Mouse (Mus musculus): ENCODE data around the gene Nova2. TPM values are rescaled to one million over a fixed set of nuclear protein-coding genes. Genes with fewer than 3 reads are reported as not detected.

Nova2 gene
- polyA plus RNA-seq, 1 experiment: 7.5 TPM

GRCm38 (mm10) chr7:18970956-18971355, 45.3 kb downstream of the Nova2 start:
- no peaks in the 10 kb centered on the region for H3K27me3 ChIP-seq (ENCODE audit: control insufficient read depth, insufficient read depth, low read length, poor library complexity, severe bottlenecking)
- no peak overlapping the region for H3K27ac ChIP-seq (ENCODE audit: insufficient read depth, low read length)
- no peaks in the 10 kb centered on the region for H3K9me3 ChIP-seq (replicated peaks; ENCODE audit: control insufficient read depth, insufficient read depth, low read length, poor library complexity, severe bottlenecking)
- H3K4me1 ChIP-seq (ENCODE audit: control insufficient read depth, insufficient read depth, low read length): no peaks in the 10 kb centered on the region
- H3K4me3 ChIP-seq (ENCODE audit: low read depth, low read length): no peak overlapping the region
- no peaks in the 10 kb centered on the region for H3K36me3 ChIP-seq (ENCODE audit: control insufficient read depth, insufficient read depth, low read length, poor library complexity, severe bottlenecking)
- no peak overlapping the region for H3K9ac ChIP-seq (ENCODE audit: low read depth, poor library complexity, severe bottlenecking)
- TF ChIP-seq EP300 (IDR thresholded peaks at IDR 0.05; ENCODE audit: insufficient read depth, low read depth, low read length): no peak
- TF ChIP-seq CTCF (IDR thresholded peaks at IDR 0.05; ENCODE audit: low read depth, low read length): peak; percentile 13

GRCm38 (mm10) chr7:18978381-18978780, 52.7 kb downstream of the Nova2 start:
- Histone ChIP-seq H3K27me3 (ENCODE audit: control insufficient read depth, insufficient read depth, low read length, poor library complexity, severe bottlenecking) (no peaks in the 10 kb centered on the region), H3K9me3 (replicated peaks; ENCODE audit: control insufficient read depth, insufficient read depth, low read length, poor library complexity, severe bottlenecking) (no peaks in the 10 kb centered on the region), H3K36me3 (ENCODE audit: control insufficient read depth, insufficient read depth, low read length, poor library complexity, severe bottlenecking) (no peaks in the 10 kb centered on the region), H3K27ac (ENCODE audit: insufficient read depth, low read length) (no peak overlapping the region), H3K4me1 (ENCODE audit: control insufficient read depth, insufficient read depth, low read length) (no peaks in the 10 kb centered on the region), H3K4me3 (ENCODE audit: low read depth, low read length) (no peak overlapping the region), H3K9ac (ENCODE audit: low read depth, poor library complexity, severe bottlenecking) (no peak overlapping the region)
- TF ChIP-seq CTCF (IDR thresholded peaks at IDR 0.05; ENCODE audit: low read depth, low read length) (no peak), POLR2A (IDR thresholded peaks at IDR 0.05; ENCODE audit: insufficient read depth, low read length) (no peak), EP300 (IDR thresholded peaks at IDR 0.05; ENCODE audit: insufficient read depth, low read depth, low read length) (no peak)

GRCm38 (mm10) chr7:18986503-18986902, 60.8 kb downstream of the Nova2 start:
- Histone ChIP-seq H3K9ac (ENCODE audit: low read depth, poor library complexity, severe bottlenecking) (no peak overlapping the region), H3K4me3 (ENCODE audit: low read depth, low read length) (no peak overlapping the region), H3K27me3 (ENCODE audit: control insufficient read depth, insufficient read depth, low read length, poor library complexity, severe bottlenecking) (no peaks in the 10 kb centered on the region), H3K36me3 (ENCODE audit: control insufficient read depth, insufficient read depth, low read length, poor library complexity, severe bottlenecking) (no peaks in the 10 kb centered on the region), H3K4me1 (ENCODE audit: control insufficient read depth, insufficient read depth, low read length) (no peaks in the 10 kb centered on the region), H3K9me3 (replicated peaks; ENCODE audit: control insufficient read depth, insufficient read depth, low read length, poor library complexity, severe bottlenecking) (no peaks in the 10 kb centered on the region), H3K27ac (ENCODE audit: insufficient read depth, low read length) (no peak overlapping the region)
- no peak for TF ChIP-seq EP300 (IDR thresholded peaks at IDR 0.05; ENCODE audit: insufficient read depth, low read depth, low read length)
- no peak for TF ChIP-seq CTCF (IDR thresholded peaks at IDR 0.05; ENCODE audit: low read depth, low read length)
- TF ChIP-seq POLR2A (IDR thresholded peaks at IDR 0.05; ENCODE audit: insufficient read depth, low read length): no peak

GRCm38 (mm10) chr7:18987100-18987499, 61.4 kb downstream of the Nova2 start, which contains the start of gene Nanos2:
Nanos2 (plus strand) TSS chr7:18987400.
- no peak within 1 kb of the TSS for H3K9ac ChIP-seq (ENCODE audit: low read depth, poor library complexity, severe bottlenecking)
- H3K36me3 ChIP-seq (ENCODE audit: control insufficient read depth, insufficient read depth, low read length, poor library complexity, severe bottlenecking): no peaks in the 10 kb centered on the region
- TF ChIP-seq EP300 (IDR thresholded peaks at IDR 0.05; ENCODE audit: insufficient read depth, low read depth, low read length): no peak
- no peak within 1 kb of the TSS for H3K4me3 ChIP-seq (ENCODE audit: low read depth, low read length)
- no peaks in the 10 kb centered on the region for H3K4me1 ChIP-seq (ENCODE audit: control insufficient read depth, insufficient read depth, low read length)
- no peaks in the 10 kb centered on the region for H3K27me3 ChIP-seq (ENCODE audit: control insufficient read depth, insufficient read depth, low read length, poor library complexity, severe bottlenecking)
- no peak within 1 kb of the TSS for H3K27ac ChIP-seq (ENCODE audit: insufficient read depth, low read length)
- no peaks in the 10 kb centered on the region for H3K9me3 ChIP-seq (replicated peaks; ENCODE audit: control insufficient read depth, insufficient read depth, low read length, poor library complexity, severe bottlenecking)

DNA sequence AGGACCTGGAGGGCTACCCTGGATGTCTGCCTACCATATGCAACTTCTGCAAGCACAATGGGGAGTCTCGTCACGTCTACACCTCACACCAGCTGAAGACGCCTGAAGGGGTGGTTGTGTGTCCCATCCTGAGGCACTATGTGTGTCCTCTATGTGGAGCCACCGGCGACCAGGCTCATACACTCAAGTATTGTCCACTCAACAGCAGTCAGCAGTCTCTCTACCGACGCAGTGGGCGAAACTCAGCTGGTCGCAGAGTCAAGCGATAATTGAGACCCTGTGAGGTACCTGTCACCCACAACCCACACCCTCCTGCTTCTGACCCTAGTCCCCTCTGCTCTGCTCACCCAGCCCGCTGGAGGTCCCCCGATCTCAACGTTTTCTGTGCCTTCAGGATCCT, 62.1 kb downstream of the Nova2 start:
- Histone ChIP-seq H3K27ac (ENCODE audit: insufficient read depth, low read length) (no peak overlapping the region), H3K4me1 (ENCODE audit: control insufficient read depth, insufficient read depth, low read length) (no peaks in the 10 kb centered on the region), H3K36me3 (ENCODE audit: control insufficient read depth, insufficient read depth, low read length, poor library complexity, severe bottlenecking) (no peaks in the 10 kb centered on the region), H3K9me3 (replicated peaks; ENCODE audit: control insufficient read depth, insufficient read depth, low read length, poor library complexity, severe bottlenecking) (no peaks in the 10 kb centered on the region), H3K4me3 (ENCODE audit: low read depth, low read length) (no peak overlapping the region), H3K9ac (ENCODE audit: low read depth, poor library complexity, severe bottlenecking) (no peak overlapping the region), H3K27me3 (ENCODE audit: control insufficient read depth, insufficient read depth, low read length, poor library complexity, severe bottlenecking) (no peaks in the 10 kb centered on the region)
- TF ChIP-seq EP300 (IDR thresholded peaks at IDR 0.05; ENCODE audit: insufficient read depth, low read depth, low read length): no peak
- TF ChIP-seq CTCF (IDR thresholded peaks at IDR 0.05; ENCODE audit: low read depth, low read length): no peak
- no peak for TF ChIP-seq POLR2A (IDR thresholded peaks at IDR 0.05; ENCODE audit: insufficient read depth, low read length)

- no peak overlapping the region for H3K27ac ChIP-seq (ENCODE audit: insufficient read depth, low read length)
These were observed 63.1 kb downstream of the Nova2 start for GRCm38 (mm10) chr7:18988780-18989179.

More at GRCm38 (mm10) chr7:18988780-18989179, 63.1 kb downstream of the Nova2 start:
- Histone ChIP-seq H3K4me1 (ENCODE audit: control insufficient read depth, insufficient read depth, low read length) (no peaks in the 10 kb centered on the region), H3K9me3 (replicated peaks; ENCODE audit: control insufficient read depth, insufficient read depth, low read length, poor library complexity, severe bottlenecking) (no peaks in the 10 kb centered on the region), H3K9ac (ENCODE audit: low read depth, poor library complexity, severe bottlenecking) (no peak overlapping the region), H3K4me3 (ENCODE audit: low read depth, low read length) (no peak overlapping the region), H3K27me3 (ENCODE audit: control insufficient read depth, insufficient read depth, low read length, poor library complexity, severe bottlenecking) (no peaks in the 10 kb centered on the region), H3K36me3 (ENCODE audit: control insufficient read depth, insufficient read depth, low read length, poor library complexity, severe bottlenecking) (no peaks in the 10 kb centered on the region)
- TF ChIP-seq POLR2A (IDR thresholded peaks at IDR 0.05; ENCODE audit: insufficient read depth, low read length) (no peak), EP300 (IDR thresholded peaks at IDR 0.05; ENCODE audit: insufficient read depth, low read depth, low read length) (no peak)
